Mouse (Mus musculus) lung, postnatal 36 days (tissue): ENCODE results near the gene Slc28a1.

ENCODE experiments used
- DNase-seq: peaks from one replicate; pipeline ENCODE4 v3.0.0; 2022; ENCODE audit warnings: mixed read lengths

The Slc28a1 gene

DNA sequence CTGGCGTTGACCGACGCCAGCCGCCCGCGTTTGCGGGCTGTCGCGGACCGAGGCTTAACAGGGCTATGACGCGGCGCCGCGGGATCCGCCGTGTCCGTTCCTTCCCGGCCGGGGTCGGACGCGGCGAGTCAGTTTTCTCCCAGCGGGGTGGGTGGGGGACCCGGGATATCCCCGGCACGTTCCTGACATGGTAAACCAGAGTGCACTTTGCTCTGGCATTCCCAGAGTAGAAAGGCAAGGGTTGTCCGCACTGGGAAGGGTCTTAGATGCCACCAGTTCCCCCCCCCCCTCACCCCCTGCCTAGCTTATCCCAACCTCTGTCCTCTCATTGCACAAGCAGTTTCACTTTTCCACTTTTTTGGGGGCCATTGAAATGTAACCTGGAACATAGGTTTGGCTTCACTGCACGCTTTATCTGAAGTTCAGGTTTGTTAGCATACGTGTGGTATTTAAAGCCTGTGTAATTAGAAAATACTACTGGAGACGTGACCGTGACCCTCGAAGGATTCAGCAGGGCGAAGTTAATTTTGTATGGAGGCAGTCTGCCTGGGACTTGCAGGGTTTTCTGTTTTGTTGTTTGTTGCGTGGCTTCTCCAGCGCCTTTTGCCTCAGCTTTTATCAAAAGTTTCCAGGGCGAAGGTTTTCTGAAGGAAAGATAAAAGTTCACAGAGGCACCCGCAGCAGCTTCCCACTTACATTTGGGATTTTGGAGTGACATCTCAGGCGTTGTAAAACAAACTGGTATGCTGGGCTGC, 99.7 kb downstream of the Slc28a1 start:
- no peak for DNase-seq

DNA sequence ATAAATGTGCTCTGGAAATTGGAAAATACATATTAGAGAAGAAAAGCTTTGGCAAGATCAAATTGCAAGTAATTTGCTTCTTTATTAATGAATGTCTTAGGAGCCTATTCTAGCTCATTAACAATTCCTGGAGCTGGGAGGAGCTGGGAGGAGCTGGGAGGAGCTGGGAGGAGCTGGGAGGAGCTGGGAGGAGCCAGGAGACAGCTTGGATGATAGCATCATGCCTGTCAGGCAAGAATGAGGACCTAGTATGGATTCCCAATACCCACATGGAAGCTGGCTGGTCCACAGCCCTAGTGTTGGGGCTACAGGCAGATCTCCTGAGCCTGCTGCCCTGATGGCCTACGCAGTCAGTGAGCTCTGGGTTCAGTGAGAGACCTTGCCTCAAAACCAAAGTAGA, 101.4 kb downstream of the Slc28a1 start:
- DNase-seq = no peak

GRCm38 (mm10) chr7:81219321-81219720, 104.7 kb downstream of the Slc28a1 start:
- DNase-seq = no peak
